Mouse (Mus musculus): Measurements from ENCODE around the gene Vav1. TPM values are rescaled to one million over a fixed set of nuclear protein-coding genes. Genes with fewer than 3 reads are reported as not detected.

The Vav1 gene
- total and polyA plus RNA-seq, 3 experiments, result 86.7 to 99.6 TPM; not detected in 1

- DNase-seq (ENCODE audit: low read depth, low spot score), result peak; percentile 71
- H3K27me3 ChIP-seq (ENCODE audit: control insufficient read depth in 1 of 2, insufficient read depth in 2 of 2, low read length in 2 of 2), result no peaks in the 10 kb centered on the region
- H3K4me3 ChIP-seq (ENCODE audit: control insufficient read depth in 1 of 2, insufficient read depth in 1 of 2, low read depth in 2 of 2, low read length in 2 of 2), result no peak overlapping the region
- H3K9me3 ChIP-seq (replicated peaks; ENCODE audit: insufficient read depth, low read length), result no peaks in the 10 kb centered on the region
- H3K27ac ChIP-seq (ENCODE audit: control insufficient read depth, low read depth, low read length), result no peak overlapping the region
- TF ChIP-seq MYC (IDR thresholded peaks at IDR 0.05; ENCODE audit: low read depth, low read length), result no peak
- TF ChIP-seq POLR2AphosphoS2 (IDR thresholded peaks at IDR 0.05; ENCODE audit: low read length), result no peak
- no peak for TF ChIP-seq UBTF (IDR thresholded peaks at IDR 0.05; ENCODE audit: borderline replicate concordance, insufficient read depth, low read depth, low read length)
- no peak for TF ChIP-seq GABPA (IDR thresholded peaks at IDR 0.05; ENCODE audit: low read depth, low read length)
- no peak for TF ChIP-seq E2F4 (IDR thresholded peaks at IDR 0.05; ENCODE audit: borderline replicate concordance, low read depth, low read length)
- no peak for TF ChIP-seq ZC3H11A (IDR thresholded peaks at IDR 0.05; ENCODE audit: low read depth, low read length)
- no peak for TF ChIP-seq MEF2A (IDR thresholded peaks at IDR 0.05; ENCODE audit: extremely low read depth, insufficient replicate concordance, low read depth, low read length, poor library complexity, severe bottlenecking)
- no peak for TF ChIP-seq ELF1 (IDR thresholded peaks at IDR 0.05; ENCODE audit: low read depth, low read length)
- no peak for TF ChIP-seq POLR2AphosphoS5 (IDR thresholded peaks at IDR 0.05; ENCODE audit: borderline replicate concordance, low read depth, low read length)
- peak; percentile 35; the same call in 1 of the 2 replicates for TF ChIP-seq ZNF384 (IDR thresholded peaks at IDR 0.05; ENCODE audit: low read depth, low read length)
- TF ChIP-seq MYB (IDR thresholded peaks at IDR 0.05; ENCODE audit: low read depth, low read length), result no peak
- TF ChIP-seq EP300 (IDR thresholded peaks at IDR 0.05; ENCODE audit: low read depth in 1 of 2, low read length in 2 of 2), result peak; percentile 49 to 53
- TF ChIP-seq RCOR1 (IDR thresholded peaks at IDR 0.05; ENCODE audit: low read depth, low read length), result no peak
- no peak for TF ChIP-seq RAD21 (IDR thresholded peaks at IDR 0.05; ENCODE audit: low read depth, low read length)
- 0 out of 2 replicates have a peak, but pooled peaks have one; percentile 21 for TF ChIP-seq GATA1 (IDR thresholded peaks at IDR 0.05; ENCODE audit: low read depth, low read length)
- TF ChIP-seq POLR2A (IDR thresholded peaks at IDR 0.05; ENCODE audit: control insufficient read depth in 1 of 2, insufficient read depth in 1 of 2, low read depth in 1 of 2, low read length in 2 of 2, poor library complexity in 1 of 2), result no peak
- TF ChIP-seq MAFK (IDR thresholded peaks at IDR 0.05; ENCODE audit: borderline replicate concordance, low read depth, low read length), result no peak
- no peak for TF ChIP-seq BHLHE40 (IDR thresholded peaks at IDR 0.05; ENCODE audit: borderline replicate concordance, low read depth, low read length)
- TF ChIP-seq MXI1 (IDR thresholded peaks at IDR 0.05; ENCODE audit: low read depth, low read length), result no peak
- 0 out of 2 replicates have a peak, but pooled peaks have one; percentile 12 for TF ChIP-seq TAL1 (IDR thresholded peaks at IDR 0.05; ENCODE audit: low read length)
- peak; percentile 54 for TF ChIP-seq ETS1 (IDR thresholded peaks at IDR 0.05; ENCODE audit: low read depth, low read length)
- no peak for TF ChIP-seq USF2 (IDR thresholded peaks at IDR 0.05; ENCODE audit: borderline replicate concordance in 1 of 2, insufficient read depth in 1 of 2, low read depth in 1 of 2, low read length in 2 of 2)
- H3K36me3 ChIP-seq (ENCODE audit: control insufficient read depth in 1 of 2, insufficient read depth in 2 of 2, low read length in 2 of 2), result peaks cover 0 to 11% of the 10 kb centered on the region in 2 experiments; a peak in 2 of 4 replicates
- peaks cover 3 to 16% of the 10 kb centered on the region in 2 experiments for H3K4me1 ChIP-seq (ENCODE audit: control insufficient read depth in 1 of 2, insufficient read depth in 2 of 2, low read length in 2 of 2)
- no peaks in the 10 kb centered on the region for H3K79me2 ChIP-seq (ENCODE audit: control insufficient read depth, insufficient read depth, low read length, poor library complexity)
- H3K9ac ChIP-seq (ENCODE audit: control insufficient read depth, low read depth, low read length, poor library complexity, severe bottlenecking), result no peak overlapping the region
Measured at GRCm38 (mm10) chr17:57344029-57344707, 65.3 kb downstream of the Vav1 start.

All from MEL (cell line).